Mouse (Mus musculus) hindbrain, embryonic 12.5 days (tissue): ENCODE measurements around the gene Klrb1c. TPM values are rescaled to one million over a fixed set of nuclear protein-coding genes. Genes with fewer than 3 reads are reported as not detected.
A peak's percentile ranks its signal among the peaks of the same experiment; 100 is the strongest.
"Not testable (repeated sequence)": the region's sequence is repeated elsewhere in the genome, so short reads cannot be mapped to it uniquely, and the experiment has no call there.

Experiments used
- ATAC-seq: fragments of 200-750 bp; cut with Nextera tagmentation; 2 replicates; pipeline ENCODE4 v1.8.0; 2017; ENCODE audit warnings: moderate TSS enrichment; ENCODE audit not compliant: low FRiP score
- H3K27ac ChIP-seq: fragments of 300-500 bp; sonication (generic); 2 replicates; pipeline ENCODE4 v1.5.1; 2016; ENCODE audit warnings: mild to moderate bottlenecking
- H3K27me3 ChIP-seq: fragments of 300-500 bp; sonication (generic); 2 replicates; pipeline ENCODE4 v1.6.1; 2016; ENCODE audit warnings: mild to moderate bottlenecking
- H3K36me3 ChIP-seq: fragments of 300-500 bp; sonication (generic); 2 replicates; pipeline ENCODE4 v1.6.1; 2016; ENCODE audit warnings: mild to moderate bottlenecking
- H3K4me1 ChIP-seq: fragments of 300-500 bp; sonication (generic); 2 replicates; pipeline ENCODE4 v1.6.1; 2016
- H3K4me2 ChIP-seq: fragments of 300-500 bp; sonication (generic); replicated peaks from 2 replicates; pipeline ENCODE4 v1.6.1; 2016; ENCODE audit warnings: mild to moderate bottlenecking
- H3K4me3 ChIP-seq: fragments of 300-500 bp; sonication (generic); 2 replicates; pipeline ENCODE4 v1.5.1; 2016; ENCODE audit warnings: mild to moderate bottlenecking
- H3K9ac ChIP-seq: fragments of 300-500 bp; sonication (generic); 2 replicates; pipeline ENCODE4 v1.6.1; 2016; ENCODE audit warnings: mild to moderate bottlenecking, moderate library complexity
- H3K9me3 ChIP-seq: fragments of 300-500 bp; sonication (generic); replicated peaks from 2 replicates; pipeline ENCODE4 v1.6.1; 2016; ENCODE audit warnings: mild to moderate bottlenecking
- WGBS: fragments of 180-500 bp; shearing (Covaris S2); methylation state at CpG from one replicate; pipeline ENCODE4 v1.1.7; 2016; 5-methylcytosine and 5-hydroxymethylcytosine counted together
- polyA plus RNA-seq: library from polyadenylated mRNA; unstranded; fragments of >200 nt; fragmentation: Nextera tagmentation; extraction: Ambion mirVana; gene quantifications from 2 replicates; pipeline ENCODE4 v1.2.1, GENCODE M21; 2016

Klrb1c gene
- polyA plus RNA-seq, 1 experiment from 2014 or later: not detected

DNA sequence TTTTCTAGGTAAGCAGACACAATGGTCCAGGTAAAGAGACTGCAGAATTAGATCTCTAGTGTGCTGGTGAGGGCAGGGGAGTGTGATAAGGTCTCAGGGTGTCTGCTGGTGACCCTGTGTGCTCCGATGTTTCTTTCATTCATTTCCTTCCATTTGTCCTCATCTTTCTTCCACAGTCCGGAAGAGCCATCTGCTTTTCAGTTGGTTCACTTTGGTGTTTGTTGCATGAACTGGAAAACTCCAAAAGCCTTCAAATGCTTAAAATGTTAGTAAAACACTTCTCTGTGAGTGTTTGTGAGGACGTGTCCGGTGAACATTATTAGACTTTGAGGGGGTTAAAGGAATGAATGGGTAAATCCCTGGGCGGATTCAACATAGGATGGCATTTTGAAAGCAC is 27.9 kb downstream of the Klrb1c start:
- no peak for ATAC-seq
- peak overlapping the region; percentile 40; the same call in 1 of the 2 replicates for H3K27ac ChIP-seq
- H3K4me1 ChIP-seq: 0 out of 2 replicates have a peak, but pooled peaks cover 3% of the 10 kb centered on the region
- H3K27me3 ChIP-seq: no peaks in the 10 kb centered on the region
- H3K9me3 ChIP-seq: no peaks in the 10 kb centered on the region
- H3K36me3 ChIP-seq: no peaks in the 10 kb centered on the region
- peak overlapping the region; percentile 57 for H3K4me3 ChIP-seq
- 43% methylated on average over 5 of the region's 5 CpGs for WGBS
- H3K4me2 ChIP-seq: peak overlapping the region; percentile 48
- peak overlapping the region; percentile 50 for H3K9ac ChIP-seq

DNA sequence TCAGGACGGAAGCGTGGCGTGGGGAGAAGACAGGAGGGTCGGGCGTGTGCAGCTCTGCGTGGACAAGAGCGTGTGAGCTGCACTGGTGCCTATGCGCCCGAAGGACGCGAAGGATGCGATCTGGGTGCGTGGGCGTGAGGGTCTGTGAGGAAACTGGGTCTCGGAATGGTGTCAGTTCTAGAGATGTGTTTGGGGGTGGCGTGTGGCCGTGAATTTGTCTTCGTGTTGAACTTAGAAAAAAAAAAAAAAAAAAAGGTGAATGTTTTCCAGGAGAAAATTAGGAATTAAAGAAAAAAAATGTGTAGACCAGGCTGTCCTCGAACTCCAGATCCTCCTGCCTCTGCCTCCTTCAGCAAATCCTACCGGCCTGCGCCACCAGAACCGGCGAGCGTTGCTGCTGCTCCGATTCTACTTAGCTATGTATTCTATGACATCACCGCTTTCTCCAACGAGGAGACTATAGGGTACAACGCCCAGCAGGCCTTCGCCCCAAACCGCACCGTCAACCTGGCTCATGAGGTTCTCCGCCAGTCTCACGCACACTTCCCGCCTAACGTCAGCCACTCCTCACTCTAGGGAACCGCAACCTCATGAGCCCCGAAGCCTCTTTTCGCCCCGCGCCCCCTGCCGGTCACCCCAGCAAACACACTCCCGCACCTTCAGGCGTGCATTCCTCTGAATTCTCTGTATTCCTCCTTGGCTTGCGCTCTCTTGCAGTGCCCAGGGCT is 28.4 kb downstream of the Klrb1c start:
- H3K9me3 ChIP-seq, H3K27me3 ChIP-seq, H3K4me1 ChIP-seq, H3K36me3 ChIP-seq: not testable (repeated sequence)
- peak overlapping the region; percentile 57 for H3K4me3 ChIP-seq
- H3K4me2 ChIP-seq: peak overlapping the region; percentile 48
- under 1% methylated on average over 44 of the region's 44 CpGs for WGBS
- peak overlapping the region; percentile 87 for H3K27ac ChIP-seq
- H3K9ac ChIP-seq: peak overlapping the region; percentile 73
- peak; percentile 69 for ATAC-seq

DNA sequence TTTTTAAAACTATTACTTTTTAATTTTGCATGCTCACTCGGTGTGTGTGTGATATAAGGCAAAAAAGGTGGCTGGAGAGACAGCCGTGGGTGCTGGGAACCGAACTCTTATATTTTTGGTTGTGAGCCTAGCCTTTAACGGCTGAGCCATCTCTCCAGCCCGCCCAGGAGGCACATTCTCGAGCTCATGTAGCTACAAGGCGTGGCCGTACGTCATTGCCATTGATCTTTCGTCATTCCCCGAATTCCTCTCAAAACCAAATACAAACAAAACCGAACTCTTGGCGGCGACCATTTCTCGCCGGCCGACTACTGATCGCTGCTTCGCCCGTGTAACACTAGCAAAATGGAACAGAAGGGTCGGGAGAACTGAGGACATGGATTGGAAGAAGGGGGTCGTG is 29.0 kb downstream of the Klrb1c start:
- H3K9ac ChIP-seq: peak overlapping the region; percentile 73
- ATAC-seq: peak; percentile 30
- not testable (repeated sequence) for H3K36me3 ChIP-seq, H3K9me3 ChIP-seq, H3K27me3 ChIP-seq, H3K4me1 ChIP-seq
- under 1% methylated on average over 22 of the region's 22 CpGs for WGBS
- peak overlapping the region; percentile 87 for H3K27ac ChIP-seq
- peak overlapping the region; percentile 38 for H3K4me2 ChIP-seq
- H3K4me3 ChIP-seq: peak overlapping the region; percentile 57

DNA sequence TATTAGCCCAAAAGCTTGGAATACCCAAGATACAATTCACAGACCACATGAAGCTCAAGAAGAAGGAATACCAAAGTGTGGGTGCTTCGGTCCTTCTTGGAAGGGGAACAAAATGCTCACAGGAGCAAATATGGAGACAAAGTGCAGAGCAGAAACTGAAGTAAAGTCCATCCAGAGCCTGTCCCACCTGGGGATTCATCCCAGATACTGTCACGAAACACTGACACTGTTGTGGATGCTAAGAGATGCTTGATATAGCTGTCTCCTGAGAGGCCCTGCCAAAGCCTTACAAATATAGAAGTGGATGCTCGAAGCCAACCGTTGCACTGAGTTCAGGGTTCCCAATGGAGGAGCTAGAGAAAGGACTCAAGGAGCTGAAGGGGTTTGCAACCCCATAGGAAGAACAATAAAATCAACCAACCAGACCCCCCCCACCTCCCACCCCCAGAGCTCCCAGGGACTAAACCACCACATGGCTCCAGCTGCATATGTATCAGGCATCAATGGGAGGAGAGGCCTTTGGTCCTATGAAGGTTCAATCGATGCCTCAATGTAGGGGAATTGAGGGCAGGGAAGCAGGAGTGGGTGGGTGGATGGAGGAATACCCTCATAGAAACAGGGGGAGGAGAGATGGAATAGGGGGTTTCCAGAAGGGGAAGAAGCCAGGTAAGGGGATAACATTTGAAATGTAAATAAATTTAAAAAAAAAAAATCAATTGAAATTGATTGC is 29.6 kb downstream of the Klrb1c start:
- Histone ChIP-seq H3K27ac (no peak overlapping the region), H3K9me3 (no peaks in the 10 kb centered on the region), H3K4me3 (no peak overlapping the region), H3K4me2 (peak overlapping the region; percentile 11; the same call in 1 of the 2 replicates), H3K9ac (no peak overlapping the region), H3K27me3 (no peaks in the 10 kb centered on the region), H3K36me3 (no peaks in the 10 kb centered on the region), H3K4me1 (0 out of 2 replicates have a peak, but pooled peaks cover 3% of the 10 kb centered on the region)
- 79% methylated on average over 5 of the region's 5 CpGs for WGBS
- no peak for ATAC-seq

DNA sequence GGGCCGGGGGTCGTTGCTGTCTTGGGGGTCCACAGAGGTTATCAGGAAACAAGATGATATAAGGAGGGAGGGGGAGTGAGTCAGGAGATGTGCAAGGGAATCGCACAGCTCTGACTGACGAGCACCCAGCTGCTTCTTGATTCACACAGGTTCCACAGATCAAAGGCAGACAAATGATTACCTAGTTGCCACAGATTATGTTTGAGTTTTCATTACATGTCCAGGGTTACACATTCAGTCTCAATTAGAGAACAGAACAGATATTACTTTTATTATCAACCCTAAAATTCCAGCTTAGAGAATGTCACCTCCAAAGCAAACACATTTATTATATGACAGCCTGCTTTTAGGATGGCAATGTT is 33.6 kb downstream of the Klrb1c start:
- WGBS: 61% methylated on average over 4 of the region's 4 CpGs
- H3K9ac ChIP-seq, H3K9me3 ChIP-seq, H3K27ac ChIP-seq, H3K4me2 ChIP-seq, H3K4me3 ChIP-seq, H3K36me3 ChIP-seq, H3K4me1 ChIP-seq, ATAC-seq, H3K27me3 ChIP-seq: not testable (repeated sequence)

DNA sequence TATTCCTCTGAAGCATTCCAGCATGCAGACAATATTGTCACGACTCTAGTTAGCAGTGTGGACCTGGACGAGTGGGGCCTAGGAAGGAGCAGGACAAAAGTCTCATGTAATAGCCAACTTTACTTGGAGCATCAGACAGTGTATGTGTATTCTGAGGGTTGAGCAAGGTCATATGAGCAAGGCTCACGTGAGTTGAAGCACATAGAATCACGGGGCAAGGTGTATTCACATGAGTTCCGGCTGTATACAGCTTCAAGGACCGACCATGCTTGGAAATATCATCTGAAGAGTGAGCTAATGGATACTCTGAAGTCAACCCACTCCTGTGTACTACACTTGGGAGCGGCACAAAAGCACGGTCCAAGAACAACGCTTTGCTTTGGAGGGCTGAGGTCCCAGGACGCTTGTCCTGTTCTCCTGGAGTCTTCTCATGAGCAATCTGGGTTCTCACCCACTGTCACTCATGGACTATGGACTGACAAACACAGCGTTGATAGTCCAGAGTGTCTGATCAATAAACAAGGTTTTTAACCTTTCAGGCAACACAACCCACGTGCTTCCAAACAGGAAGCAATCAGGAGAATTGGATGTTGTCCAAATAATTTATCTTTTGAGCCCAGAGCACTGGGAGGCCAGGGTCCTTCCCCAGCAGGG is 34.1 kb downstream of the Klrb1c start:
- H3K9ac ChIP-seq, ATAC-seq, H3K27ac ChIP-seq, H3K4me3 ChIP-seq, H3K36me3 ChIP-seq, H3K27me3 ChIP-seq, H3K4me2 ChIP-seq, H3K4me1 ChIP-seq, H3K9me3 ChIP-seq: not testable (repeated sequence)
- 85% methylated on average over 12 of the region's 12 CpGs for WGBS

DNA sequence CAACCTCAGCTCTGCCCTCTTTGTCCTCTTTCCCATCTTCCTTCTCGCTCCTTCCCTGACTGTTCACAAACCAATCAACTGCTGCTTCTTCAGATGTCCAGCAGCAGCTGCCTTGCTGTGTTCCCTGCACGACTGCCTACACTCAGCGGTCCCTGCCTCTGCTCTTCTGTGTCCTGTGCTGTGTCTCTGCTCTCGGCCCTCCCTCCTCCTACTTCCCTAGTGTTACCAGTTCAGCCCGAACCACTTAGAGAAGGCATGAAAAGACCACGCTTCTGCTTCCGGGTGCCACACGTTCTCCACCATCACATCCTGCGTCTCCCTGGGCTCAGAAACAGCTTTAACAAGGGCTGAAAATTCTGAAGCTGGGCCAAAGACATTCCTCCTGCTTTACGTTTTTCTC is 34.8 kb downstream of the Klrb1c start:
- 39% methylated on average over 10 of the region's 10 CpGs for WGBS
- not testable (repeated sequence) for H3K4me1 ChIP-seq, H3K27me3 ChIP-seq, H3K4me3 ChIP-seq, H3K36me3 ChIP-seq, H3K9me3 ChIP-seq
- Histone ChIP-seq H3K27ac (0 out of 2 replicates have a peak overlapping the region, but pooled peaks have one; percentile 23), H3K4me2 (peak overlapping the region; percentile 22; the same call in 1 of the 2 replicates), H3K9ac (0 out of 2 replicates have a peak overlapping the region, but pooled peaks have one; percentile 13)
- peak; percentile 76 for ATAC-seq

DNA sequence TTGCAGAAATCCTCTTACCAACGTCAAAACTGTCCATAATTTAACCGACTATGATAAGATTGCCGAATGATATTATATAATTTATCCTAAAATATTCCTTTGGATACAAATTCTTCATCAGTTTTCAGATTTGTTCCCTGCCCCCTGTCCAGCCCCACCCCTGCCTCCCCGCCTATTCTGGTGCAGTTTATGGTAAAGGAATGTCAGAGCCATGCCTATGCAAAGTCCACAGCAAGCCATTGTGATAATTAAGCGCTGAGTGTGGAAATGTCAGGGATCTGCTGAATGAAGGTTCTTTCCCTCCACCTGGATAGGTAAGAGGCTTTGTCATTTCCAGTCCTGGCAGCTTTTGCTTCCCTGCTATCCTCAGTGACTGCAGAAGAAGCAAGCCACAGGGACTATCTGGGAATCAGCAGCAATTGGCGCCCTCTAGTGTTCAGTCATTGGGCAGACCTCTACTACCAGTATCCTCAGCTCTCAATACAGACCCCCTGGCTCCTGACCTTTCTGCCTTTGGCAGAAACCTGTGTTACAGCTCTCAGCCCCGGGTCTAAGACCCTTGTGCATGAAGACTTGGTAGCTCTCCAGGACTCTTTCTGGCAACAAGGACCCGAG is 35.3 kb downstream of the Klrb1c start:
- 38% methylated on average over 8 of the region's 8 CpGs for WGBS
- peak; percentile 94 for ATAC-seq

DNA sequence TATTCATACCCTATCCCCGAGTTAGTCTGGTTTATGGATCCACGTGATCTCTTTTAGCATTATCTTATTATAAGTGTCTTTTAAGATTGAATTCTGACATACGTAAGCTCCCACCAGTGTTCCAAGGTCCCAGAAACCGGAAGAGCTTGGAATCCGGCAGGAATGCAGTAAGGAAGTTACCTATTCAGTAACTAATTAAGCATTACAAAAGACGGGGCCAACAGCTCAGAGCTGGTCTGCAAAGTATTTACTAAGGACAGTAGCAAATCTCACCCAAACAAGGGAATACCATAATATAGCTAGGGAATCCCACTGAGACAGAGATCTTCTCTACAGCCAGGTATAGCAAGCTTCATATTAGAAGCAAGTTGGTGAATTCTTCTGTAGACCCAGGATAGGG is 42.0 kb downstream of the Klrb1c start:
- H3K4me2 ChIP-seq, H3K27ac ChIP-seq, H3K4me3 ChIP-seq, ATAC-seq, H3K27me3 ChIP-seq, H3K4me1 ChIP-seq, H3K9me3 ChIP-seq, H3K9ac ChIP-seq, H3K36me3 ChIP-seq: not testable (repeated sequence)
- WGBS: 78% methylated on average over 6 of the region's 6 CpGs

More for the DNA sequence above, 35.3 kb downstream of the Klrb1c start:
- not testable (repeated sequence) for H3K4me1 ChIP-seq, H3K27me3 ChIP-seq, H3K4me2 ChIP-seq, H3K27ac ChIP-seq, H3K9me3 ChIP-seq, H3K9ac ChIP-seq, H3K4me3 ChIP-seq, H3K36me3 ChIP-seq

DNA sequence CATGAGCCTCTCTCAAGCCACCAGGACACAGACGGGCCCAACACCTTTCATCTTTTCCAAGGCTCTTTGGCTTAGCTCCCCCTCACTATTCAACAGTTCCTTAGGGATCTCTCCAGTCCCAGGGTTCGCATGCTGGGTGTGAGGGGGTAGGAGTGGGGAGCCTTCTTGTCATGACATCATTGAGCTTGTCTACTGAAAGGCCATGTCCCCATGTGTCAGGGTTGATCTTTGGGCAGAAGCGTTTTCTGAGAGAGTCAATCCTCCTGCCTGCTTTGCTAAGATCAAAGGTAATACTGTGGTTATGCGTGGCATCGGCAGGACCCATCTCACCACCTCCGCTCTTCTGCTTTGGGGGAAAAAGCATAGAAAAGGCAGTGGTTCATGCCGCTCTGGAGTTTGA is 51.6 kb downstream of the Klrb1c start:
- H3K36me3 ChIP-seq: no peaks in the 10 kb centered on the region
- ATAC-seq: no peak

DNA sequence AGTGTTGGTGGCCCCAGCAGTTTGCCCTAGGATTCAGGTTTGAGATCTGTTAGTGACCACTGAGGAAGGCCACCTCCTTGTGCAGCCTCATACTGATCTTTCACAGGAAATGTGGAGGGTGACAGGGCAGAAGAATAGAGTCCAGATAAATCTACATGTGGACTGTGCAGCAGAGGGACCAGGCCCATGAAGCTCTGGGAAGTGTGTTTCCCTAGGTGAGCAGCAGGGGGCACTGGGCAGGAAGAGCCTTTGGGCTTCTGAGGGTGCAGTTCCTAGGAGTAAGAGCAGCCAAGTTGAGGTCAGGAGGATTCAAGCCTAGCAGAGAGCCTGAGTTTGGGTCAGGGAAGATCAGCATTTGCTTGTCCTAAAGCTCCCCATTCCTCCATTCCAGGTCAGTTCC is 52.9 kb downstream of the Klrb1c start:
- H3K4me2 ChIP-seq: no peak overlapping the region
- H3K27me3 ChIP-seq: no peaks in the 10 kb centered on the region
- no peak overlapping the region for H3K9ac ChIP-seq
- no peaks in the 10 kb centered on the region for H3K9me3 ChIP-seq
- no peaks in the 10 kb centered on the region for H3K4me1 ChIP-seq
- no peaks in the 10 kb centered on the region for H3K36me3 ChIP-seq
- ATAC-seq: no peak
- no peak overlapping the region for H3K4me3 ChIP-seq
- no peak overlapping the region for H3K27ac ChIP-seq

More for the DNA sequence above, 51.6 kb downstream of the Klrb1c start:
- Histone ChIP-seq H3K9me3 (no peaks in the 10 kb centered on the region), H3K4me1 (no peaks in the 10 kb centered on the region), H3K4me2 (no peak overlapping the region), H3K27ac (no peak overlapping the region), H3K9ac (no peak overlapping the region), H3K4me3 (no peak overlapping the region), H3K27me3 (no peaks in the 10 kb centered on the region)
- 89% methylated on average over 7 of the region's 7 CpGs for WGBS

DNA sequence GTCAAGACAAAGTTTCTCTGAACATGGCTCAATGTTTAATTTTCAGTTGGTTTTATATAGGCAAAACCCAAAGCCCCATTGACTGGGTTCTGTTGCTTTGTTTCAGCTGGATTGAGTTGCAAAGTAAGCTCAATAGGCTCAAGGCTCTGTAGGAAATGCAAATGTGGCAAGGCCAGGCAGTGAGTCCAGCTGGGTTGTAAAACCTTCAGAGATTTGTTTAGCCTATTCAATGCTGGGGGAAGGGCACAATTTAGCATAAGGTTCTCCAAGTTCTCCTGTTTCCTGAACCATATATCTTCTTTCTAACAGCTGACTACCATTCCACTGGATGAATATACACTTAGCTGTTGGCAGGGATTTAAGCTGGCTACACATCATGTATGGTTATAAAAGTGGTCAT is 54.1 kb downstream of the Klrb1c start:
- no peak for ATAC-seq
- Histone ChIP-seq H3K36me3 (no peaks in the 10 kb centered on the region), H3K27ac (no peak overlapping the region), H3K9me3 (no peaks in the 10 kb centered on the region), H3K4me1 (no peaks in the 10 kb centered on the region), H3K4me2 (no peak overlapping the region), H3K27me3 (no peaks in the 10 kb centered on the region), H3K9ac (no peak overlapping the region), H3K4me3 (no peak overlapping the region)
